Mouse (Mus musculus) heart, postnatal 10 days (tissue): ENCODE results near the gene Umad1. TPM values are rescaled to one million over a fixed set of nuclear protein-coding genes. Genes with fewer than 3 reads are reported as not detected.

Experiments
- DNase-seq, 2 experiments: peaks; one replicate each; pipeline ENCODE4 v3.0.0; 2021
- intact Hi-C: fragments of 180-260 bp; cut with DNase I; formaldehyde crosslinking; loops from one replicate; pipeline ENCODE4 v1.15.1; 2025
- total RNA-seq, 2 experiments: library from RNA; stranded (reverse); gene quantifications; 2 replicates each; pipeline ENCODE4 v1.2.3; 2021

The Umad1 gene
- total RNA-seq, 2 experiments from 2014 or later: 11.5 to 12.2 TPM

GRCm38 (mm10) chr6:8467667-8468337, 208.7 kb downstream of the Umad1 start:
- DNase-seq: no peak
- intact Hi-C loops: no loop called here

- no peak for DNase-seq
- intact Hi-C loops: no loop called here
Observed at GRCm38 (mm10) chr6:8469918-8470317, 210.8 kb downstream of the Umad1 start.

- DNase-seq: no peak
- intact Hi-C loops: no loop called here
Observed at GRCm38 (mm10) chr6:8472125-8472524, 213.0 kb downstream of the Umad1 start.

- DNase-seq: peak; percentile 41 to 46
- intact Hi-C loops: no loop called here
Observed at GRCm38 (mm10) chr6:8472915-8473314, 213.8 kb downstream of the Umad1 start.

- intact Hi-C loops: no loop called here
- peak; percentile 43 to 51 for DNase-seq
Observed at GRCm38 (mm10) chr6:8473498-8473897, 214.4 kb downstream of the Umad1 start.

- no peak for DNase-seq
- intact Hi-C loops: no loop called here
Observed at GRCm38 (mm10) chr6:8474316-8474715, 215.2 kb downstream of the Umad1 start.

GRCm38 (mm10) chr6:8474820-8475219, 215.7 kb downstream of the Umad1 start:
- intact Hi-C loops: no loop called here
- DNase-seq: peak; percentile 23 to 35

GRCm38 (mm10) chr6:8479176-8479575, 220.1 kb downstream of the Umad1 start:
- intact Hi-C loops: no loop called here

GRCm38 (mm10) chr6:8484437-8485275, 225.6 kb downstream of the Umad1 start:
- DNase-seq: no peak
- intact Hi-C loops: no loop called here

More at GRCm38 (mm10) chr6:8479176-8479575, 220.1 kb downstream of the Umad1 start:
- no peak for DNase-seq

GRCm38 (mm10) chr6:8485414-8486175, 226.5 kb downstream of the Umad1 start:
- peak; percentile 17 to 20 for DNase-seq
- intact Hi-C loops: no loop called here

GRCm38 (mm10) chr6:8486391-8487043, 227.4 kb downstream of the Umad1 start:
- no peak for DNase-seq
- intact Hi-C loops: no loop called here

GRCm38 (mm10) chr6:8487044-8487853, 228.2 kb downstream of the Umad1 start:
- intact Hi-C loops: no loop called here
- no peak for DNase-seq

- intact Hi-C loops: no loop called here
- DNase-seq: no peak
Observed at GRCm38 (mm10) chr6:8488249-8488648, 229.2 kb downstream of the Umad1 start.

GRCm38 (mm10) chr6:8489266-8489665, 230.2 kb downstream of the Umad1 start:
- no peak for DNase-seq
- intact Hi-C loops: no loop called here

- intact Hi-C loops: no loop called here
Observed at GRCm38 (mm10) chr6:8489938-8490585, 231.0 kb downstream of the Umad1 start.

GRCm38 (mm10) chr6:8492248-8492647, 233.2 kb downstream of the Umad1 start:
- intact Hi-C loops: no loop called here
- no peak for DNase-seq

More at GRCm38 (mm10) chr6:8489938-8490585, 231.0 kb downstream of the Umad1 start:
- DNase-seq: no peak

GRCm38 (mm10) chr6:8495109-8495826, 236.2 kb downstream of the Umad1 start:
- DNase-seq: no peak
- intact Hi-C loops: no loop called here

- no peak for DNase-seq
- intact Hi-C loops: no loop called here
Observed at GRCm38 (mm10) chr6:8495827-8496222, 236.7 kb downstream of the Umad1 start.
